Mouse (Mus musculus): Measurements from ENCODE around the gene Tet2. TPM values are rescaled to one million over a fixed set of nuclear protein-coding genes. Genes with fewer than 3 reads are reported as not detected.
"Not testable (repeated sequence)": the region's sequence is repeated elsewhere in the genome, so short reads cannot be mapped to it uniquely, and the experiment has no call there.

The Tet2 gene
- polyA plus RNA-seq, 1 experiment: not detected

GRCm38 (mm10) chr3:133541000-133541399 lies 3.9 kb downstream of the Tet2 start:
- TF ChIP-seq POLR2A (IDR thresholded peaks at IDR 0.05; ENCODE audit: insufficient read depth, low read depth, low read length) (no peak), CTCF (IDR thresholded peaks at IDR 0.05; ENCODE audit: insufficient read depth, low read depth, low read length) (no peak)
- H3K27ac ChIP-seq (ENCODE audit: insufficient read depth, low read depth, low read length): no peak overlapping the region

DNA sequence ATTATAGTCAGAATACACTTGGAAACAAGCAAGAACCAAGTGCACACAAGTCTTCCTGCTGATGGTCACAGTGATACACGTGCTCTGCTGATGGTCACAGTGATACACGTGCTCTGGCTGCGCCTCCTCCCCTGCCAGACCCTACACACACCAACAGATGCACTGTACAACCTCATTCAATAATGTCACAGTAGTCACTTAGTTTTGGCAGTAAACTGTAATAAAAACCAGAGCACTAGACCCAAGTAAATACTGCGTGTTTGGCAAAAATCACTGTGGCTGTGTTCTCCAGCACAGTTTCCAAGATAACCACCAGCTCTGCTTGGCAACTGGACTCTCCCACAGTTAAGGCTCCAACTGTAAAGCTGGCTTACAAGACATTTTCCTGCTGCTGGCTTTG lies 4.9 kb downstream of the Tet2 start:
- no peak overlapping the region for H3K4me3 ChIP-seq (ENCODE audit: insufficient read depth, low read depth, low read length)
- TF ChIP-seq CTCF (IDR thresholded peaks at IDR 0.05; ENCODE audit: insufficient read depth, low read depth, low read length): no peak
- no peak for TF ChIP-seq POLR2A (IDR thresholded peaks at IDR 0.05; ENCODE audit: insufficient read depth, low read depth, low read length)
- 49% methylated on average over 4 of the region's 4 CpGs for WGBS
- H3K4me1 ChIP-seq (ENCODE audit: control insufficient read depth, insufficient read depth, low read length): peaks cover 5% of the 10 kb centered on the region; the same call in 1 of the 2 replicates
- H3K27ac ChIP-seq (ENCODE audit: insufficient read depth, low read depth, low read length): no peak overlapping the region

More at GRCm38 (mm10) chr3:133541000-133541399, 3.9 kb downstream of the Tet2 start:
- no peak overlapping the region for H3K4me3 ChIP-seq (ENCODE audit: insufficient read depth, low read depth, low read length)
- H3K4me1 ChIP-seq (ENCODE audit: control insufficient read depth, insufficient read depth, low read length): 0 out of 2 replicates have a peak, but pooled peaks cover 2% of the 10 kb centered on the region

DNA sequence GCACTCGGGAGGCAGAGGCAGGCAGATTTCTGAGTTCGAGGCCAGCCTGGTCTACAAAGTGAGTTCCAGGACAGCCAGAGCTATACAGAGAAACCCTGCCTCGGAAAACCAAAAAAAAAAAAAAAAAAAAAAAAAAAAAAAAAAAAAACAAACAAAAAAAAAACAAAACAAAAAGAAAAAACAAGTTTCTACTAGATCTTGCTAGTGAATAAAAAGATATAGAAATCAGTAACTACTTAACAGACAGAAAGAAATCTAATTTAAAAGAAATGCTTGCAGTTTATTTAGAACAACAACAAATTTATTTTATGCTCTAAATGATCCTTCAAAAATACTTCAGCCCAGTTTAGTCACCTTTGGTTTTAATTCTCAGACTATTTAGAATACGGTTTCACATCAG lies 6.4 kb downstream of the Tet2 start:
- not testable (repeated sequence) for H3K4me1 ChIP-seq (ENCODE audit: control insufficient read depth, insufficient read depth, low read length); H3K4me3 ChIP-seq (ENCODE audit: insufficient read depth, low read depth, low read length)
- 98% methylated on average over 4 of the region's 4 CpGs for WGBS

DNA sequence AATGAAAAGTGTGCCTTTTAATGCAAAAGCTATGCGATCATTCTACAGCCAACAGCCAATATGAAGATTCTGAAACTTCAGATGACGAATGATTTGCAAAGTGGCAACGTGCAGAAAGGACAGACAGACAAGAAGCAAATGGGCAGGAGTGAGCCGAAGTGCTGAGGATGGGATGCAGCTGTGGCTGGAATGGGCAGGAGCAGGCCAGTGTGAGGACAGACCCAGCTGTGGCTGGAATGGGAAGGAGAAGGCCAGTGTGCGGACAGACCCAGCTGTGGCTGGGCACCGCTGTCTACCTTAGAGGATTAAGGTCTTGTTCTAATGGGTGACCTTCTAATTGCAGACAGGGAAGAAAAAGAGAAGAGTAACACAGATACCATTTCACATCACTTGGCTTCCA lies 9.3 kb downstream of the Tet2 start:
- 90% methylated on average over 6 of the region's 6 CpGs for WGBS
- TF ChIP-seq CTCF (IDR thresholded peaks at IDR 0.05; ENCODE audit: insufficient read depth, low read depth, low read length): no peak
- Histone ChIP-seq H3K27ac (ENCODE audit: insufficient read depth, low read depth, low read length) (no peak overlapping the region), H3K4me3 (ENCODE audit: insufficient read depth, low read depth, low read length) (no peak overlapping the region), H3K4me1 (ENCODE audit: control insufficient read depth, insufficient read depth, low read length) (peaks cover 5% of the 10 kb centered on the region; the same call in 1 of the 2 replicates)

More for the DNA sequence above, 6.4 kb downstream of the Tet2 start:
- not testable (repeated sequence) for H3K27ac ChIP-seq (ENCODE audit: insufficient read depth, low read depth, low read length)

- WGBS: 55% methylated on average over 6 of the region's 6 CpGs
- TF ChIP-seq CTCF (IDR thresholded peaks at IDR 0.05; ENCODE audit: insufficient read depth, low read depth, low read length) (no peak), POLR2A (IDR thresholded peaks at IDR 0.05; ENCODE audit: insufficient read depth, low read depth, low read length) (no peak)
- H3K27ac ChIP-seq (ENCODE audit: insufficient read depth, low read depth, low read length): no peak overlapping the region
- H3K4me3 ChIP-seq (ENCODE audit: insufficient read depth, low read depth, low read length): no peak overlapping the region
- peaks cover 3% of the 10 kb centered on the region; the same call in 1 of the 2 replicates for H3K4me1 ChIP-seq (ENCODE audit: control insufficient read depth, insufficient read depth, low read length)
These were observed 10.9 kb downstream of the Tet2 start for GRCm38 (mm10) chr3:133534066-133534465.

DNA sequence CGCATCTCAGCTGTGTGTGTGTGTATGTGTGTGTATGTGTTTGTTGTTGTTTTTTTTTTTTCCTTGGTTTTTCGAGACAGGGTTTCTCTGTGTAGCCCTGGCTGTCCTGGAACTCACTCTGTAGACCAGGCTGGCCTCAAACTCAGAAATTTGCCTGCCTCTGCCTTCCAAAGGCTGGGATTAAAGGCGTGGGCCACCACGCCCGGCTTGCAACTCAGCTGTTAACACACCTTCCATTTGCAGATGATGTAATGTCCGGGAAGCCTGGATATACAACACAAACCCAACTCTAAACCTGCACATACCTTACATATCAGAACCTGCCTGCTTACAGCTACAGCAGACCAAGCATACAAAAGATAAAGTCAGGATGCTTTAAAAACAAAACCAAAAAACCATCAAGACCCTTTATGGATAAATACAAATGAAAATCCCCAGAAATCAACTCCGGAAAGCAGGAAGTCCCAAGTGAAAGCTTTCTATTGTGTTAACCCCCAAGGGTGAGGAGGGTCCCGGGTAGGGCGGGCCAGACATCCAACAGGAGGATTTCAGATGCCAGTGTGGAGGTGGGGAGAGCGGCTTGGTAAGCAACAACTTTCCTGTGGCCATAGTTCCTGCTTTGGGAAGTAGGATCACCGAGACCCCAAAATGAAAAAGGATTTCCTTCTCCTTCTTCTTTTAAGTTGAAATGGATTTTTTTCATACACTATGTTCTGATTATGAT lies 11.5 kb downstream of the Tet2 start:
- 80% methylated on average over 11 of the region's 11 CpGs for WGBS
- TF ChIP-seq POLR2A (IDR thresholded peaks at IDR 0.05; ENCODE audit: insufficient read depth, low read depth, low read length) (no peak), CTCF (IDR thresholded peaks at IDR 0.05; ENCODE audit: insufficient read depth, low read depth, low read length) (no peak)
- no peak overlapping the region for H3K27ac ChIP-seq (ENCODE audit: insufficient read depth, low read depth, low read length)

GRCm38 (mm10) chr3:133532806-133533205 lies 12.1 kb downstream of the Tet2 start:
- 78% methylated on average over 3 of the region's 3 CpGs for WGBS
- TF ChIP-seq CTCF (IDR thresholded peaks at IDR 0.05; ENCODE audit: insufficient read depth, low read depth, low read length) (no peak), POLR2A (IDR thresholded peaks at IDR 0.05; ENCODE audit: insufficient read depth, low read depth, low read length) (no peak)

More for the DNA sequence above, 11.5 kb downstream of the Tet2 start:
- Histone ChIP-seq H3K4me1 (ENCODE audit: control insufficient read depth, insufficient read depth, low read length) (peaks cover 3% of the 10 kb centered on the region; the same call in 1 of the 2 replicates), H3K4me3 (ENCODE audit: insufficient read depth, low read depth, low read length) (no peak overlapping the region)

DNA sequence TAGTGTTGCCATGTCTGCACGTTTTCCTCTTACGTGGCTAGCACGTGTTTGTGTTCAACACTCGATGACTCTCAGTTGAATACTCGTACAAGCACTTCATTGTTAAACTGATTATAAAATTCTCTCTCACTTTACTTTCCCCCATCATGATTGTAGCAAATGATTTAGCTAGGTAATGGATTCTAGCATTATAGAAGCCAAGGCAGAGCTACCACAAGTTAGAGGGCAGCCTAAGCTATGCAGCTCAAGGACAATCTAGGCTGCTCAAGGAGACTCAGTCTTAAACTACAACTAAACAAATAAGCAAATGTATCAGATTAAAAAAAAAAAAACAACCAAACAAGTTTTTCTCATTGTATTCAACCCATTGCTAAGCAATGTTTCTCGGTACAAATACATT lies 12.7 kb downstream of the Tet2 start:
- H3K27ac ChIP-seq (ENCODE audit: insufficient read depth, low read depth, low read length): no peak overlapping the region
- no peak overlapping the region for H3K4me3 ChIP-seq (ENCODE audit: insufficient read depth, low read depth, low read length)
- peaks cover 3% of the 10 kb centered on the region; the same call in 1 of the 2 replicates for H3K4me1 ChIP-seq (ENCODE audit: control insufficient read depth, insufficient read depth, low read length)
- TF ChIP-seq CTCF (IDR thresholded peaks at IDR 0.05; ENCODE audit: insufficient read depth, low read depth, low read length): no peak
- no peak for TF ChIP-seq POLR2A (IDR thresholded peaks at IDR 0.05; ENCODE audit: insufficient read depth, low read depth, low read length)
- 84% methylated on average over 6 of the region's 6 CpGs for WGBS

More at GRCm38 (mm10) chr3:133532806-133533205, 12.1 kb downstream of the Tet2 start:
- peaks cover 3% of the 10 kb centered on the region; the same call in 1 of the 2 replicates for H3K4me1 ChIP-seq (ENCODE audit: control insufficient read depth, insufficient read depth, low read length)
- H3K27ac ChIP-seq (ENCODE audit: insufficient read depth, low read depth, low read length): no peak overlapping the region
- H3K4me3 ChIP-seq (ENCODE audit: insufficient read depth, low read depth, low read length): no peak overlapping the region

GRCm38 (mm10) chr3:133531101-133531500 lies 13.8 kb downstream of the Tet2 start:
- TF ChIP-seq CTCF (IDR thresholded peaks at IDR 0.05; ENCODE audit: insufficient read depth, low read depth, low read length) (no peak), POLR2A (IDR thresholded peaks at IDR 0.05; ENCODE audit: insufficient read depth, low read depth, low read length) (no peak)
- Histone ChIP-seq H3K27ac (ENCODE audit: insufficient read depth, low read depth, low read length) (no peak overlapping the region), H3K4me1 (ENCODE audit: control insufficient read depth, insufficient read depth, low read length) (peaks cover 3% of the 10 kb centered on the region; the same call in 1 of the 2 replicates), H3K4me3 (ENCODE audit: insufficient read depth, low read depth, low read length) (no peak overlapping the region)
- 63% methylated on average over 2 of the region's 2 CpGs for WGBS
